Mouse (Mus musculus): ENCODE measurements around the gene Rps6kl1.

The Rps6kl1 gene

GRCm38 (mm10) chr12:85151002-85151774, at the start of gene Rps6kl1:
TSS of gene Rps6kl1 (minus strand) at chr12:85151264.
- DNase-seq (ENCODE audit: low spot score): no peak

GRCm38 (mm10) chr12:85199954-85200353, 48.9 kb upstream of the Rps6kl1 start:
- DNase-seq (ENCODE audit: low spot score): no peak

- no peak for DNase-seq (ENCODE audit: low spot score)
Observed at GRCm38 (mm10) chr12:85197936-85198335, 46.9 kb upstream of the Rps6kl1 start.

DNA sequence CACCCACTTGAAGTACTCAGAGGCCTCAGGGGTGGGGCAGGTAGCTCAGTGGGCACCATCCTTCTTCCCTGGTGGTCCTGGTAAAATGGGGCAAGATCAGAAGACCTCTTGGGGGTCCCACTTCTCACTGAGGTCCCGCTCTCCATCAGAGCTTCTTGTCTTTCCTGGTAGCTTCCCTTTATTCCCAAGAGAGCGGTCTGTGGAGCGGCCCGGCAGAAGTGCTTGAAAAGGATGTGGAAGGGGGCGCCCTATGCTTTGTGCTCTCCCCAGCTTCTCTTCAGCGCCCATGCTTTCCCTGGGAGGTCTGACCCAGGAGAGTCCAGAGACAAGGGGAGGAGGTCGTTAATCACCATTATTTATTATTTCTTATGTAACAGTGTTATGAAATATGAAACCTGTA, 46.3 kb upstream of the Rps6kl1 start:
- DNase-seq (ENCODE audit: low spot score): no peak

DNA sequence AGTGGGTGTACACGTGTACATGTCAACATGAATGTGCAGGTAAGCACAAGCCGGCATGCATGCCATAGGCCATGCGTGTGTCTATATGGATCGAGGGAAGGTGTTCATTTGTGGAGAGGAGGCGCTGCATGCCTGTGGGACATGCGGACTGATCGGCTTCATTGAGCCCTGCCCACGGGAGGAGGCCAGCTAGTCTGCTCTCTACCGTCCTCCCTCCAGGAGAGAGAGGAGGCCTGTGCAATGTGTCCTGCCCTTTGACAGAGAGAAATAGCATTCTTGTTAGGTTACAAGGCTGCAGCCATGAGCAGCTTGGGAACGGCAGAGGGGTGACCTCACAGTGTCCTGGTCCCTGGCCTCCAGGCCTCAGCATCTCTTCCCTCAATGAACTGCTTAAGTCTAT, 45.1 kb upstream of the Rps6kl1 start:
- no peak for DNase-seq (ENCODE audit: low spot score)

DNA sequence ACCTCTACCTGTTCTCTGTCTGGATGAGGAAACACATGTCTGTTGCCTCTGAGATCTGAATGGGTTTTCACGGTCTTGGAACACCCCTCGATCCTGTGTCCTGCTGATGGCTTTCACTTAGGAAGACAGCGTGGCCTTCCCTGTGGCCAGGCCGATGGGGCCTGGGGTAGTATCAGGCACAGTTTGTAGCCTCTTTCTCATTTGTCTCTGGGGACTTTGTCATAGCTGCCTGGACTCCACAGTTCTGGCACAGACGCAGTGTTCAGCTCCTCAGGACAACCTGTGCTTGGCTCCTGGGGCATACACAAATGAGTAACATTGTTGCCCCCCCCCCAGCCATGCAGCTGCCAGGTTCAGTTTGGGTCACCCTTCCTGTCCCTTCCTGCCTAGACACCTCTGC, 44.0 kb upstream of the Rps6kl1 start:
- DNase-seq (ENCODE audit: low spot score): no peak

DNA sequence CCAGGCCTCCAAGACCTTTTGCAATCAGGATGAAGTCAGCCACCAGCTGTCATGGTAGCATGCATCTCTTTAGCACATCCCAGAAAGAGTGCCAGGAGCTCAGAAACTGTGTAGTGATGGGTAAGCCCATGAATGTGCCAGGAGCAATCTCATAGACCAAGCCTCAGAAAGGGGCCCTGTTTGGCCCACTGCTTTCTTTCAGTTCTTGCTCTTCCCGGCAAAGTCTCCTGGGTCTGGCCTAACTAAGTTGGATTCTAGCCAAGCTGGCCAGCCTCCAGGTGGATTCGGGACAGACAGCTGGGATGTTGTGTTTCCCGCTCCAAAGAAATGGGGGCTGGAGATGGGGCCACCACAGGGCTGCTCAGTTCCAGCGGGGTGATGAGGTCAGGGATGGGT, 43.6 kb upstream of the Rps6kl1 start:
- DNase-seq (ENCODE audit: low spot score): peak; percentile 77

GRCm38 (mm10) chr12:85193923-85194622, 43.0 kb upstream of the Rps6kl1 start:
- DNase-seq (ENCODE audit: low spot score): no peak

DNA sequence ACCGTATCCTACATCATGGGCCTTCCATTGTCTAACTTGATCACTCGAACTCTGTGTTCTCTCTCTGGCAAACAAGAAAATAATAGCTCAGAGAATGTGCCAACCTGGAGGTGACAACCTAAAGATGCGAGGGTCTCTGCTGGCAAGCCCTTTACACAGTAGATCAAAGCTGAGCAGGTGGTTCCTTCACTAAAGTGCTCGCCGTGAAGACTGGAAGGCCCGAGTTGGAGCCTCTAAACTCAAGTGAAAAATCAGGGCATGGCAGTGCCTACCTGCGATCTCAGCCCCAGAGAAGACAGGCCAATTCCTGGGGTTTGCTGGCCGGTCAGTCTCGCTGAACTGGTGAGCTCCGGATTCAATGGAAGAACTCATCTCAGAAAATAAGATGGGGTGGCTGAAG, 42.1 kb upstream of the Rps6kl1 start:
- DNase-seq (ENCODE audit: low spot score): no peak

DNA sequence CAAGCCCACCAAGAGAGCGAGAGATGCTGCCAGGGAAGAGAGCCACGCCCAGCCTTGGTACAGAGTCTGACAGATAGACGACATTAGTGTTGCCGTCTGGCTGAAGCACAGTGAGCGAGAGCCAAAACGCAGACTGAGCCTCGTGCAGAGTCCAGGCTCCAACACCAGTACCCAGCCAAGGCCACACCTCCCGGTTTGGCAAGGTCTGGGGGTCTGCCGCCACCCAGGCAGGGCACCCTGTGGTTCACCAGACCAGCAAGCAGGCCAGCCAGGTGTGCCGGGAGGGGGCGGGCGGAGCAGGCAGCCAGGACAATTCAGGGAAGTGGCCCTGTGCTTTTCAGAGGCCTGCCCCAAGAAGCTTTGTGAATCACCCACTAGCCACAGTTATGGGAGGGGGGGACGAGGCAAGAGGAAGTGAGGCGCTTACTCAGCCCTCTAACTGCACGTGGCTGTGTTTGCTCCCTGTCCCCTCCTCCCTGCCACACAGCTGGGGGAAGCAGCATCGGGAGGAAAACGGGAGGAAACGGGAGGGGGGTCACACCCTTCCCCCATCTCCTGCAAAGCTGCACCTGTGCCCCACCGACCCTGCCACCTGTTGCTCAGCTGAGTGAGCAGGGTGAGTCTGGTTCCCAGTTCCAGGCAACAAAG, 41.5 kb upstream of the Rps6kl1 start:
- DNase-seq (ENCODE audit: low spot score): no peak

GRCm38 (mm10) chr12:85190290-85190689, 39.2 kb upstream of the Rps6kl1 start:
- DNase-seq (ENCODE audit: low spot score): no peak

GRCm38 (mm10) chr12:85186361-85186760, 35.3 kb upstream of the Rps6kl1 start:
- DNase-seq (ENCODE audit: low spot score): no peak

- no peak for DNase-seq (ENCODE audit: low spot score)
Observed at GRCm38 (mm10) chr12:85185810-85186209, 34.7 kb upstream of the Rps6kl1 start.

GRCm38 (mm10) chr12:85184118-85184517, 33.1 kb upstream of the Rps6kl1 start:
- no peak for DNase-seq (ENCODE audit: low spot score)

GRCm38 (mm10) chr12:85182898-85183297, 31.8 kb upstream of the Rps6kl1 start:
- DNase-seq (ENCODE audit: low spot score): no peak

DNA sequence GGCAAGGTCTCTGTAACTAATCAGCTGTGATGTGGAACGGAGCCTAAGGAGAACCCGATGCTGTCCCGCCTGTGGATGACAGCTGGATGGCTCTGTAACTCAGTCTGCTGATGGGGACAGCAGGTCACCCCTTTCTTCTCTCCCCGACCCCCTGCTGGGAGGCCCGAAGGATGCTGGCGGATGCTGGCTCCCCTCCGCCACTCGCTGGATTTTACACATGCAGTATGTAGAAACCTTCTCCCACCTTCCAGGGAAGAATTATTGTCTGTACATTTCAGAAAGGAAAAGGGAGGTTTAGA, 31.2 kb upstream of the Rps6kl1 start:
- DNase-seq (ENCODE audit: low spot score): no peak

- DNase-seq (ENCODE audit: low spot score): no peak
Observed at GRCm38 (mm10) chr12:85181475-85182344, 30.6 kb upstream of the Rps6kl1 start.

GRCm38 (mm10) chr12:85178294-85178693, 27.2 kb upstream of the Rps6kl1 start:
- no peak for DNase-seq (ENCODE audit: low spot score)

DNA sequence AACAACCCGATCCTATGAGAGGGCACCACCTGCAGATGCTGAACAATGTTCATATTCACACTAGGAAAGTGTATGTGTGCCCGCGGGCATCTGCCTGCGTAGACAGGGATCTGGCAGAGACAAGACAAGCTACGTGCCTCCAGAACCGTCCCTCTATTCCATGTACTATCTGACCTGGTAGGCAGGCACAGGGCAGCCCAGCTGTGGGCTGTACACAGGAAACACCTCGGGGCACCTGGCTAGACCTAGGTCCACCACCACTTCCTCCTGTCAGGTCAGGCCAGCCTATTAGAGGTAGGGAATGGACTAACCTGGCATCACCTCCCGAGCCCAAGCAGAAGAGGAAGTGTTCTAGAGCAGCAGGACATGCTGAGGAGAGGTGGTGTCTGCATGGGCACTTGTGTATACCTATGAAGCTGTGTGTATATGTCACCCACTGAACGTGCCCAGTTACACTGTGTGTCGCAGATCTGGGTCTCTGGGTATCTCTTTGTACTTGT, 26.7 kb upstream of the Rps6kl1 start, which contains the start of gene Pgf:
TSS of gene Pgf (minus strand) at position 51 of the 500 bp plus-strand sequence.
- DNase-seq (ENCODE audit: low spot score): no peak

GRCm38 (mm10) chr12:85176846-85177523, 25.9 kb upstream of the Rps6kl1 start:
- no peak for DNase-seq (ENCODE audit: low spot score)
